In the genomic region with DNA sequence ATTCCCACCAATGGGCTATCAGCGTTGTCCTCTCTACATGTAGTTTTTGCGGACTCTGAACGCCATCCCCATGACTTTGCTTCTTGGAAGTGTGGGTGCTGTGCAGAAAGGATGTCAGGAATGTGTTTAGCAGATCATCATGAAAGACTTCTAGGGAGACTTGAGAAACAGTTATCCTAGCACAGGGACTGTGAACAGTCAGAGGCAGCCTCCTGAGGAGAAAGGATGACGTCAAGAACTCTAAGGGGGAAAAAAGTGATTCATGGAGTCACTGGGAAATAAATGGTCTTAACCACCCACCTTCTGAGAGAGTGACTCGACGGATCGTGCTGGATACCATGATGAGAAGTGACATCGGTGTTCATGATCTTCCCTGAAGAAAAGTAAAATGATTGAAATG, we compare ENCODE assay signal across 21 mouse cellular contexts.
A peak's percentile ranks its signal among the peaks of the same experiment; 100 is the strongest.
DNase-seq lines count a peak whose midpoint lies in the region; ATAC-seq and TF ChIP-seq lines count a peak whose summit lies in the region.
"Had no signal": no experiment of that assay in that cellular context is flagged by ENCODE, and none has a peak within 500 bp of the region (broad histone marks: within the 10 kb centered on the region; RNA-seq: fewer than 3 reads in every experiment).

No protein-coding gene starts in this region.

- TF ChIP-seq CTCF in olfactory bulb, adult 2 months (IDR thresholded peaks at IDR 0.05; ENCODE audit: insufficient read depth, low read depth, low read length), result no peak

- 48% methylated on average over 8 of the region's 8 CpGs for WGBS in olfactory bulb, adult 2 months

- intact Hi-C loops in left cerebral cortex, postnatal 25 days (cut with DNase I), result loop anchor here (10.0 kb wide), 1 partner anchor 167 kb away; no protein-coding TSS in a partner anchor
- intact Hi-C loops in left cerebral cortex, postnatal 14 days (cut with DNase I), result no loop called here

- peaks cover 5% of the 10 kb centered on the region for H3K4me1 ChIP-seq in olfactory bulb, adult 2 months (ENCODE audit: control insufficient read depth, insufficient read depth, low read length)
- H3K4me1 ChIP-seq: forebrain, embryonic 12.5 days; hindbrain, embryonic 15.5 days; intestine, embryonic 15.5 days; liver, embryonic 15.5 days; lung, embryonic 15.5 days; megakaryocyte, embryonic 14.5 days; neural tube, embryonic 12.5 days had no signal

- TF ChIP-seq POLR2A in olfactory bulb, adult 2 months (IDR thresholded peaks at IDR 0.05; ENCODE audit: insufficient read depth, low read depth, low read length), result no peak

- H3K4me3 ChIP-seq in olfactory bulb, adult 2 months (ENCODE audit: insufficient read depth, low read depth, low read length), result no peak overlapping the region
- H3K4me3 ChIP-seq: forebrain, embryonic 12.5 days; hindbrain, embryonic 15.5 days; intestine, embryonic 15.5 days; limb, embryonic 10.5 days; liver, embryonic 15.5 days; lung, embryonic 15.5 days; megakaryocyte, embryonic 14.5 days; neural tube, embryonic 12.5 days had no signal

- DNase-seq in frontal cortex, postnatal 14 days (ENCODE audit: low spot score in 2 of 2), result no peak
- peak; percentile 16 to 60 for DNase-seq in left cerebral cortex, postnatal 25 days (ENCODE audit: low spot score in 2 of 2)
- no peak for DNase-seq in left cerebral cortex, postnatal 14 days (ENCODE audit: low spot score in 2 of 2)
- DNase-seq in NIH3T3 (ENCODE audit: low read depth), result peak; percentile 73
- DNase-seq in thymus, adult 18-20 months, result no peak
- DNase-seq: adrenal gland, postnatal 36 days; cerebellum, adult 11-12 months; kidney, adult 8-10 months; liver; midbrain, embryonic 14.5 days; thymus, postnatal 36 days had no signal

- ATAC-seq in frontal cortex, adult (ENCODE audit: low TSS enrichment), result peak; percentile 62; the same call in 1 of the 2 replicates
- ATAC-seq: intestine, embryonic 15.5 days had no signal

- peak overlapping the region; percentile 58; the same call in 1 of the 2 replicates for H3K27ac ChIP-seq in olfactory bulb, adult 2 months (ENCODE audit: insufficient read depth, low read depth, low read length)
- H3K27ac ChIP-seq: forebrain, embryonic 12.5 days; hindbrain, embryonic 15.5 days; intestine, embryonic 15.5 days; limb, embryonic 10.5 days; liver, embryonic 15.5 days; lung, embryonic 15.5 days; neural tube, embryonic 12.5 days had no signal

Comparison
In these comparisons a context has a peak if more than half of its experiments do, and no peak if none do; other contexts are left out.
1. DNase-seq: peak in left cerebral cortex, postnatal 25 days (2 of 2) and NIH3T3 (single experiment); none in frontal cortex, postnatal 14 days (0 of 2), left cerebral cortex, postnatal 14 days (0 of 2) and thymus, adult 18-20 months (0 of 2).